Mouse (Mus musculus): ENCODE data around the gene Mical2. TPM values are rescaled to one million over a fixed set of nuclear protein-coding genes. Genes with fewer than 3 reads are reported as not detected.

The Mical2 gene
- total RNA-seq, 2 experiments from 2014 or later, result 8.5 to 19.7 TPM

GRCm38 (mm10) chr7:112400175-112400574 is 174.5 kb downstream of the Mical2 start:
- DNase-seq, result peak; percentile 82 to 88

GRCm38 (mm10) chr7:112405061-112405460 is 179.4 kb downstream of the Mical2 start:
- no peak for DNase-seq

DNA sequence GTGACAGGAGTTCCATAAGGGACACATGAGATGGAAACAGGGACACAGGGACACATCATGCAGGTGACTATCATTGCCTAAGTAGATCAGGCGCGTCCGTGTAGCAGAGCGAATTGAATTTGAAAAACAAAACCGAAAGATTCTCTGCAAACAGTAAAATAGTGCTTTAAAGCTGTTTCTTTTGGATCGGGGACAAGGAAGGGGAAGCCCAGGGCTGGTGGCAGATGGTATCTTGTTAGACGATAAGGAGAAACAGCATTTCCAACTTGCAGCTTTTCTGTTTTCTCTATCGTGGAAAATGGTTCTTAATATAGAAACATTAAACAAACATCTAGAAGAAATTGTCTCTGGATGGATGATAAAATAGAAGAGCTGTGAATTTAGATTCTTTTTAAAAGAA is 179.9 kb downstream of the Mical2 start:
- DNase-seq, result no peak

DNA sequence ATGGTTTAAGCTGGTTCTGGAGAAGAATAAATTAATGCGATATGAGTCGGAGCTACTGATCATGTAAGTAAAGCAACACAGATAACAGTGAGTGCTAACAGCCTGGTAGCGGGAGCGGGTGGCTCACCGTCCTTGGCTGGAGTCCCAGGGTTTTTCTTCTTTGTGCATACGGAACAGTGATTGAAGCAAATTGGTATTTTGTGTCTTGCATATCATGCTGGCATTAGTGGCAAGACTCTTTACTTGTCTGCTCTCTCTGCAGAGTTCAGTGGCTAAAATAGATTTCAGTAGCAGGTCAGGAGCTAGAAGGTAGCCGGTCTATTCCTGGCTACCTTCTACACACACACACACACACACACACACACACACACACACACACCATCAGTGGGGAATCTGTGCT is 181.9 kb downstream of the Mical2 start:
- DNase-seq, result peak; percentile 89 to 90

DNA sequence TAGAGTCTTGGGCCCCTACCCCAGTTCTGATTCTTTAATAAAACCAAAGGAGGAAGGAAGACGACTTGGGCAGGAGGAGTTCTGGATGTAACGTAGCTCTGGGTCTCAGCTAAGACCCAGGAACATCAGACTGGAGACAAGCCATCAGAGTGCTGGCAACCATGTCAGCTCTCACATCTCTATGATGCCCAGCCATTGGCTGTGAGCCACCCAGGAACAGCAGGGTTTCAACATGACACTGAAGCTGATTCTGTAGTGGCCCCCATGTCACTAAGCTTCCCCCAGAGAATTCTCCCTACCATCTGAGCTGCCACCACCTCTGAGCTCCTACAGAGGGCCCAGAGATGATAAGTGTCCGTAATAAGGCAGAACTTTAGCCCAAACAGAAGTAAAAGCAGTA is 184.3 kb downstream of the Mical2 start:
- DNase-seq, result no peak

DNA sequence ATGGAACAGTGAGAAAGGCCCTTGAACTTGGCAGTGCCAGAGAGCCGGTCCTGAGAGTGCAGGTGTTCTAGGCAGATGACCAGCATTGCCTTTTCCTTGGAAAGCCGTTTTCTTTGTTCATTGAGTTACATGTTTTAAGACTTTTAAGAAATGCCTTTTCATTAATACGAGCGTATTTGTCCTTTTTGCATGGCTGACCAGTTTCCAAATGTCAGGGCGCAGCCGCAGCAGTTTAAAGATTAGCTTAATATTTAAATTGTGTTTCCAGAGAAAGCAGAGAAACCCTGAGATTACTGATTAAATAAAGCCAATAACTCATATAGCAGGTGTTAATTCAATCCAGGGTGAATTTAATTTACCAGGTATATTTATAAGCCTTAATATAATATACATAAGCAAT is 187.6 kb downstream of the Mical2 start:
- DNase-seq, result no peak

DNA sequence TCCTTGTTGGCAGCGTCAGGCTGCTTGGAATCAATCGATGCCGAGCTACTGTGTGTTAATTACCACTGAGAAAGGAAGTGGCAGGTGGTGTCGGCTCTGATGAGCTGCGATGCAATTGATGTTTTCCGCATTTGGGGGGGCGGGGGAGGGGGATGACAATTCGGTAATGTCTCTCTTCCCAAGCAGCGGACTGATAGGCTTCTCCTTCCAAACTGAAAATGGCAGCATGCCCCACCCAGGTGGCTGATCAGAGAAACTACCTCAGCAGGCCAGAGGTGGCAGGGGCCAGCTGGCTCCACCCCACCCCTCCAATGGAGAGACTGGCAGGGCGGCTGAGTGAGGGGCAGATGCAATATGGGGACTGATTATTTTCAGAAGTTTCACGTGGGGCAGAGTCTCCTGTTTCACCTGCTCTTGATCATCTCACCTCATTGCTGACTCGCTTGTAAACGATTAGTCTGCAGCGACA is 190.4 kb downstream of the Mical2 start:
- DNase-seq, result no peak

GRCm38 (mm10) chr7:112416730-112417513 is 191.3 kb downstream of the Mical2 start:
- DNase-seq, result no peak

DNA sequence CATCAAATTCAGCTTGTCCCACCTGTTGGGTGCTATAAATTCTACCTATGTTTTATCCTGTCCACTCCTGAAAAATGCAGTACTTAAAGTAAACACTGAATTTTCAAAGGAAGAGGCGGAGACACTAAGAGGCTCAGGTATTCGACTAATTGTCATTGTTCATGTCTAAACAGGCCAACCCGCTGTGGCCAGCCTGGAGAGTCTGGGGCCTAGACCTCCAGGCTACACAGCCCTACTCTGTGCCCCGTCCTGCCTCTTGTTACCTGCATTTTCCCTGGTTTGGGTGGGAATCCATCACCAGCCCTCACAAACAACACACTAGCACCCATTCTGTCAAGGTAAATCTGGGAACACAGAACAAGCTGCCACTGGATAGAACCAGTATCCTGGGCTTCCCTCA is 191.9 kb downstream of the Mical2 start:
- DNase-seq, result no peak

DNA sequence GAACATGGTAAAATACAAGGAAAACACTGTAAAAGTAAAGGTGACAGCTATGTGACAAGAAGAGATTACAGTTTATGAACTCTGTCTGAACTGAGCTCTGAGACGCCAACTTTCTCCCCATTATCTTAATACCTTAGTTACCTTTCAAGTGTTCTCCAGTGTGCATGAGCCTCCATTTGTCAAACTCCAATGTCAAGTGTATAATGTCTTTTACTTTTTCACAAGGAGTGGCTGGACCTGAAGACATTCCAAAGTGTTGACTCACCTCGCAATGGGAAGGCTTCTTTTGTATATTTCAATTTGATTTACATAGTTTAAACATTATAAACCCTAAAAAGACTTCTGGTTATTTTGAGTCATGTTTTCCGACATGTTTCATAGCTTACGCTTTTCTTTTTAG is 197.8 kb downstream of the Mical2 start:
- DNase-seq, result no peak

- no peak for DNase-seq
Observed at GRCm38 (mm10) chr7:112426811-112427210, 201.2 kb downstream of the Mical2 start.

DNA sequence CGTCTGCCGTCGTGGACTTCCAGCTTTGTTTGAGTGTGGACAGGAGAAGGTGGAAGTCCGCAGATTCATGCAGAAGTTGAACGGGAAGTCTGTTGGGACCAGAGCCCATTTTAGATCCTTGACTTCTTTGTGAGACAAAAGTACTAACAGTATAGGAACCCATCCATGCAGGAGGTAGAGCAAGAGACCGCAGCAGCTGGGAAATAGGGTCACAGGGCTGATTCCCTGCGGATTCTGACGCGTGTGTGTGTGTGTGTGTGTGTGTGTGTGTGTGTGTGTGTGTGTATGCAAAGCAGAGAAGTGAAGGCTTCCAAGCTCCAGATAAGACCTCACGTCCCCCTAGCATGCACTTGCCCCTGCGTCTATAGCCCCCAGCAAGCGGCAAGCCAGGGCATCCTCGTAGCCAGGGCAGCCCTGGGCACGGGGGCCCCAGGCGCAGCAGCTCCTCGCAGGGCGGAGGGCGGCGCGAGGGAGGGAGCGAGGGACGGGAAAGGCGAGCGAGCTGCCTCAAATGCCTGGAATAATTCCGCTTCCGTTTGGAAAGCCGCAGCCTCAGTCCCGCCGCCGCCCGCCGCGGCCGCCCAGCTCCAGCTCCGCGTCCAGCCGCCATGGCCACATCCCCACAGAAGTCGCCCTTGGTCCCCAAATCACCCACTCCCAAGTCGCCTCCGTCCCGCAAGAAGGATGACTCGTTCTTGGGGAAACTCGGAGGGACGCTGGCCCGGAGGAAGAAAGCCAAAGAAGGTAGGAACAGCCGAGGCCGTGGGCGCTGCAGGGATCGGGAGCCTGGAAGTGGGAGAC is 201.9 kb downstream of the Mical2 start, which contains the start of gene Parva:
Gene Parva, plus strand, starts transcription at position 149 of the 801 bp plus-strand sequence.
- DNase-seq, result peak; percentile 78 to 86

GRCm38 (mm10) chr7:112428158-112428535 is 202.5 kb downstream of the Mical2 start:
- DNase-seq, result peak; percentile 95

DNA sequence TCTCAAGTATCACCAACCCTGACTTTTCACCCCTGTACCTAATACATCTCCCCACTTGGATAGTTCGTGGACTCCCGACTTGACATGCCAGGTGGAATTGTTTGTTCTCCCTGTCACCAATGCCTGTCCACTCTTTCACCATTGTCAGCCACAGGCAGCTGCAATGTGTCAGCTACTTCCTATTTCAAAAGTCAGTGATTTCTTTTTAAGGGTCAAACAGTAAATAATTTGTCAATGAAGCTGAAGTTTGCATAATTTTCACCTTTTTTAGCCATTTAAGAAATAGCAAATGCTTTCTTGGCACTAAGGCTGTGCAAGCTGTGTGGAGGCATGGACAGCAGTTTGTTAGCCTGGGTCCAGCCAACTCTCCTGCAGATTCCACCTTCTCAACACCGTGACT is 214.2 kb downstream of the Mical2 start:
- DNase-seq, result no peak

- no peak for DNase-seq
Observed at GRCm38 (mm10) chr7:112444152-112444984, 218.7 kb downstream of the Mical2 start.

DNA sequence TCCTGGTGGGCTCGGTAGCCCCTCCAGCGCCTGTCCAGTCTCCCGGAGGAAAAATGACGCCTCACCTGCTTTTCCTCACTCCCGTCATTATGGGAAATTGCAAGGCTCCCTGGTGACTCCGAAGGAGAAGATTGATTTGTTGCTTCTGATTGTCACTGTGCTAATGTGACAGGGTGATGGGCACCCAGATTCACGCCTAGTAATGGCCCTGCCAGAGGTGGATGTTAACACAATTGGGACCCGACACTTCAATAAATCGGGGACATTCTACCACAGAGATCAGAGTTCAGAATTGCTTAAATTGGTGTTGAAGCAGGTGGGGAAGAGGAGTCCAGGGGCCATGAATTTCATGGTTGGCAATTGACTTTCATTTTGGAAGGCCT is 219.3 kb downstream of the Mical2 start:
- DNase-seq, result no peak

- DNase-seq, result no peak
Observed at GRCm38 (mm10) chr7:112446498-112446897, 220.8 kb downstream of the Mical2 start.

GRCm38 (mm10) chr7:112449954-112450700 is 224.5 kb downstream of the Mical2 start:
- DNase-seq, result peak; percentile 50 to 74

GRCm38 (mm10) chr7:112452471-112452870 is 226.8 kb downstream of the Mical2 start:
- DNase-seq, result no peak

GRCm38 (mm10) chr7:112453805-112454214 is 228.2 kb downstream of the Mical2 start:
- DNase-seq, result peak; percentile 61 to 72

DNA sequence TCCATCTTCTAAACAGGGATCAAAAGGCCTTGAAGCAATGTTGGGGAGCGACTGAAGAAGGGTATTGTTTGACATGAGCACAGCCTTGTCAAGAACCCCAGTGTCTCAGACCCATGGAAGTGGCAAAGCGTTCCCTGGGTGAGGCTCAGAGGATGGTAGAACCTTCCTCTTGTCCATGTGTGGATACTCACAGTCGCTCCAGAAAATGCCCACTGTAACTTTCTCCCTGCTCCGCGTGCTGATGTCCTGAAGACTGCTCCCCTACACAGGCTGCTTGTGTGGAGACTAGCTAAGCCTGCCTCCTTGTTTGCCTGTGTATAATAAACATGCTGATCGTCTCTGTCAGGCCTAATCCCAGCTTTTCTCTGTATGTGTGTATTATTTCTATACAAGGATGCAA is 228.7 kb downstream of the Mical2 start:
- no peak for DNase-seq

- no peak for DNase-seq
Observed at GRCm38 (mm10) chr7:112454951-112455350, 229.3 kb downstream of the Mical2 start.

Data from adrenal gland, postnatal 36 days (tissue).